Mouse (Mus musculus): ENCODE results near the gene Banf1. TPM values are rescaled to one million over a fixed set of nuclear protein-coding genes. Genes with fewer than 3 reads are reported as not detected.
"Not testable (repeated sequence)": the region's sequence is repeated elsewhere in the genome, so short reads cannot be mapped to it uniquely, and the experiment has no call there.

The Banf1 gene
- polyA plus RNA-seq, 2 experiments: 222 to 420 TPM

- ATAC-seq (ENCODE audit: low FRiP score, low read depth) (no peak), DNase-seq (ENCODE audit: low spot score) (no peak)
- H3K4me2 ChIP-seq (replicated peaks; ENCODE audit: low read depth, low read length, severe bottlenecking): no peak within 1 kb of the TSS
- no peak for TF ChIP-seq POLR2A (IDR thresholded peaks at IDR 0.05; ENCODE audit: borderline replicate concordance, extremely low read depth, insufficient read depth, insufficient read length)
- H3K9me3 ChIP-seq (ENCODE audit: control insufficient read depth, low read length): no peaks in the 10 kb centered on the region
- no peaks in the 10 kb centered on the region for H3K4me1 ChIP-seq (ENCODE audit: control insufficient read depth, insufficient read depth, low read length)
- no peak within 1 kb of the TSS for H3K27ac ChIP-seq (replicated peaks; ENCODE audit: low read depth, low read length)
- 60% methylated on average over 8 of the region's 8 CpGs for WGBS
- H3K36me3 ChIP-seq (ENCODE audit: control insufficient read depth, insufficient read depth, low read length): no peaks in the 10 kb centered on the region
- H3K4me3 ChIP-seq (replicated peaks; ENCODE audit: low read length): no peak within 1 kb of the TSS
- H3K9ac ChIP-seq (ENCODE audit: low read depth, low read length, severe bottlenecking): no peak within 1 kb of the TSS
- no peaks in the 10 kb centered on the region for H3K27me3 ChIP-seq (ENCODE audit: control insufficient read depth, insufficient read depth, low read length)
Measured at GRCm38 (mm10) chr19:5402293-5402692, 35.3 kb upstream of the Banf1 start, which contains the start of gene Tsga10ip. Gene Tsga10ip (minus strand): TSS chr19:5402526.

DNA sequence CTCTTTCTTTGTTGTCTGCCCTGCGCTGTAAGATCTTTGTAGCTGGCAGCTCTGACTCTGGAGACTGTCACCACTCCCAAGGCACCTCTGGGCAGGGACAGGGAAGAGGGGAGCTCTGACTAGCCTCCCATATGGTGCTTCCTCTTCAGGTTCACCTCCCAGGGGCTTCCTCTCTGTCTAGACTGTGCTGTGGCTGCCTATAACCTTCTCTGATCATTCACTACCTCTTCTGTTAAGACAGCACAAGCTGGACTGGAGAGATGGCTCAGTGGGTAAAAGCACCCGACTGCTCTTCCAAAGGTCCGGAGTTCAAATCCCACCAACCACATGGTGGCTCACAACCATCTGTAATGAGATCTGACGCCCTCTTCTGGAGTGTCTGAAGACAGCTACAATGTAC, 34.1 kb upstream of the Banf1 start:
- H3K27ac ChIP-seq (replicated peaks; ENCODE audit: low read depth, low read length); H3K4me1 ChIP-seq (ENCODE audit: control insufficient read depth, insufficient read depth, low read length); H3K9ac ChIP-seq (ENCODE audit: low read depth, low read length, severe bottlenecking); H3K4me3 ChIP-seq (replicated peaks; ENCODE audit: low read length); H3K4me2 ChIP-seq (replicated peaks; ENCODE audit: low read depth, low read length, severe bottlenecking); H3K27me3 ChIP-seq (ENCODE audit: control insufficient read depth, insufficient read depth, low read length); DNase-seq (ENCODE audit: low spot score); H3K36me3 ChIP-seq (ENCODE audit: control insufficient read depth, insufficient read depth, low read length); ATAC-seq (ENCODE audit: low FRiP score, low read depth); H3K9me3 ChIP-seq (ENCODE audit: control insufficient read depth, low read length): not testable (repeated sequence)
- WGBS: 72% methylated on average over 4 of the region's 4 CpGs

GRCm38 (mm10) chr19:5395371-5395770, 28.4 kb upstream of the Banf1 start:
- H3K4me1 ChIP-seq (ENCODE audit: control insufficient read depth, insufficient read depth, low read length): 0 out of 2 replicates have a peak, but pooled peaks cover 2% of the 10 kb centered on the region
- no peak for TF ChIP-seq POLR2A (IDR thresholded peaks at IDR 0.05; ENCODE audit: borderline replicate concordance, extremely low read depth, insufficient read depth, insufficient read length)
- 61% methylated on average over 4 of the region's 4 CpGs for WGBS
- H3K9ac ChIP-seq (ENCODE audit: low read depth, low read length, severe bottlenecking): no peak overlapping the region
- H3K9me3 ChIP-seq (ENCODE audit: control insufficient read depth, low read length): no peaks in the 10 kb centered on the region
- H3K27ac ChIP-seq (replicated peaks; ENCODE audit: low read depth, low read length): no peak overlapping the region
- ATAC-seq (ENCODE audit: low FRiP score, low read depth): no peak
- no peak overlapping the region for H3K4me2 ChIP-seq (replicated peaks; ENCODE audit: low read depth, low read length, severe bottlenecking)
- no peaks in the 10 kb centered on the region for H3K36me3 ChIP-seq (ENCODE audit: control insufficient read depth, insufficient read depth, low read length)
- DNase-seq (ENCODE audit: low spot score): no peak
- no peak overlapping the region for H3K4me3 ChIP-seq (replicated peaks; ENCODE audit: low read length)
- no peaks in the 10 kb centered on the region for H3K27me3 ChIP-seq (ENCODE audit: control insufficient read depth, insufficient read depth, low read length)

GRCm38 (mm10) chr19:5394168-5394567, 27.2 kb upstream of the Banf1 start:
- ATAC-seq (ENCODE audit: low FRiP score, low read depth): no peak
- H3K9me3 ChIP-seq (ENCODE audit: control insufficient read depth, low read length): no peaks in the 10 kb centered on the region
- no peak for TF ChIP-seq POLR2A (IDR thresholded peaks at IDR 0.05; ENCODE audit: borderline replicate concordance, extremely low read depth, insufficient read depth, insufficient read length)
- H3K9ac ChIP-seq (ENCODE audit: low read depth, low read length, severe bottlenecking): no peak overlapping the region
- WGBS: 46% methylated on average over 10 of the region's 10 CpGs
- H3K27me3 ChIP-seq (ENCODE audit: control insufficient read depth, insufficient read depth, low read length): no peaks in the 10 kb centered on the region
- H3K4me2 ChIP-seq (replicated peaks; ENCODE audit: low read depth, low read length, severe bottlenecking): no peak overlapping the region
- no peak overlapping the region for H3K27ac ChIP-seq (replicated peaks; ENCODE audit: low read depth, low read length)
- H3K4me1 ChIP-seq (ENCODE audit: control insufficient read depth, insufficient read depth, low read length): peaks cover 12% of the 10 kb centered on the region
- no peaks in the 10 kb centered on the region for H3K36me3 ChIP-seq (ENCODE audit: control insufficient read depth, insufficient read depth, low read length)
- H3K4me3 ChIP-seq (replicated peaks; ENCODE audit: low read length): no peak overlapping the region
- no peak for DNase-seq (ENCODE audit: low spot score)

GRCm38 (mm10) chr19:5392892-5393291, 25.9 kb upstream of the Banf1 start:
- Histone ChIP-seq H3K4me1 (ENCODE audit: control insufficient read depth, insufficient read depth, low read length) (peaks cover 12% of the 10 kb centered on the region), H3K9ac (ENCODE audit: low read depth, low read length, severe bottlenecking) (no peak overlapping the region), H3K4me2 (replicated peaks; ENCODE audit: low read depth, low read length, severe bottlenecking) (no peak overlapping the region), H3K4me3 (replicated peaks; ENCODE audit: low read length) (no peak overlapping the region), H3K9me3 (ENCODE audit: control insufficient read depth, low read length) (no peaks in the 10 kb centered on the region), H3K27me3 (ENCODE audit: control insufficient read depth, insufficient read depth, low read length) (no peaks in the 10 kb centered on the region), H3K36me3 (ENCODE audit: control insufficient read depth, insufficient read depth, low read length) (no peaks in the 10 kb centered on the region), H3K27ac (replicated peaks; ENCODE audit: low read depth, low read length) (no peak overlapping the region)
- ATAC-seq (ENCODE audit: low FRiP score, low read depth): no peak
- WGBS: 61% methylated on average over 4 of the region's 4 CpGs
- no peak for TF ChIP-seq POLR2A (IDR thresholded peaks at IDR 0.05; ENCODE audit: borderline replicate concordance, extremely low read depth, insufficient read depth, insufficient read length)
- peak; percentile 57 for DNase-seq (ENCODE audit: low spot score)

- Histone ChIP-seq H3K4me3 (replicated peaks; ENCODE audit: low read length) (peak overlapping the region; percentile 99), H3K27ac (replicated peaks; ENCODE audit: low read depth, low read length) (no peak overlapping the region), H3K36me3 (ENCODE audit: control insufficient read depth, insufficient read depth, low read length) (peaks cover 4% of the 10 kb centered on the region), H3K9ac (ENCODE audit: low read depth, low read length, severe bottlenecking) (peak overlapping the region; percentile 91), H3K9me3 (ENCODE audit: control insufficient read depth, low read length) (no peaks in the 10 kb centered on the region), H3K27me3 (ENCODE audit: control insufficient read depth, insufficient read depth, low read length) (no peaks in the 10 kb centered on the region), H3K4me1 (ENCODE audit: control insufficient read depth, insufficient read depth, low read length) (peaks cover 23% of the 10 kb centered on the region), H3K4me2 (replicated peaks; ENCODE audit: low read depth, low read length, severe bottlenecking) (peak overlapping the region; percentile 84)
- TF ChIP-seq POLR2A (IDR thresholded peaks at IDR 0.05; ENCODE audit: borderline replicate concordance, extremely low read depth, insufficient read depth, insufficient read length): no peak
- ATAC-seq (ENCODE audit: low FRiP score, low read depth): no peak
- 74% methylated on average over 8 of the region's 8 CpGs for WGBS
- DNase-seq (ENCODE audit: low spot score): no peak
Measured at GRCm38 (mm10) chr19:5390416-5390815, 23.4 kb upstream of the Banf1 start.
